Mouse (Mus musculus): ENCODE results near the gene Smarcd3. TPM values are rescaled to one million over a fixed set of nuclear protein-coding genes. Genes with fewer than 3 reads are reported as not detected.
A peak's percentile ranks its signal among the peaks of the same experiment; 100 is the strongest.

The Smarcd3 gene
- polyA plus RNA-seq, 1 experiment from 2014 or later = 34.3 TPM

DNA sequence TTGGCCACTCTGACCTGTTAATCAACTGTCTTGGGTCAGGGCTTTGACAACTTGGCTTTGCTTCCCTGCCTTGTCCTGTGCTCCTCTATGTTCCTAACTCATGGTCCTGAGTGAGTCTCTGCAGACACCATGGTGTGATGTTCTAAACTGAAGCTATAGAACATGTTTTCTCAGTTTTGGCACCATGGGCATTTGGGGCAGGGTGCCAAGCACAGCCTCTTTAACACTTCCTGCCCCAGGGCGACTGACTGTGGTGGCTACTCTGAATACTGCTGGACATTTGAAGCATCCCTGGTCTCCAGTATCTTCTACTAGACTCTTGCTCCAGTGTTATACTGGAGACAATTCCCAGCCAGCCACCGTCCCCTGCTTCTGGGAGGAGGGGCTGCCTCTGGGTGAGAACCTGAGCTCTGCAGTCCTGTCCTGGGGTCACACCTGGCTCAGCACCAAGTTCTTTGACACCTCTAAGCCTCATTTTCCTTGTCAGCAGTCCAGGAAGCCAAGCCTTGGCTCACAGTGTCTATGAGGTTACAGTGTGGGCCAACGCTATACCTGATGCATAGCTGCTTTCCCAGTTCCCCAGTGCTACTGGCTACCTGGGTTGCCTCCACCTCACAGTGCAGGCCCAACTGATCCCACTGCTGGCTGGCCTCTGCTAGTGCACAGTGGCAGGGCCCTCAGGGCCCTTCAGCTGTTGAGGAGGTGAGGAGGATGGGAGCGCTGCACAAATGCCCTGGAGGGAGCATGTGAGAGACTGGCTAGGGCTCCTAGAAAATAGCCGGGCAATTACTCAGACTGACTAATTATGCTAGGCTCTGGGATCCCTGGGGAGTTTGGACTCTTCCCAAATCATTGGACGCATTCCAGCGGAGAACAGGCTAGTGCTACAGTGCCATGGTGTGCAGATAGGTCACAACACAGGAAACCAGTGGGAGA, 12.6 kb downstream of the Smarcd3 start:
- no peak overlapping the region for H3K4me3 ChIP-seq
- H3K4me1 ChIP-seq = peaks cover 17% of the 10 kb centered on the region
- 66% methylated on average over 7 of the region's 7 CpGs for WGBS
- no peaks in the 10 kb centered on the region for H3K9me3 ChIP-seq (replicated peaks)
- no peak overlapping the region for H3K27ac ChIP-seq
- H3K36me3 ChIP-seq = no peaks in the 10 kb centered on the region
- no peak for DNase-seq (ENCODE audit: low spot score)
- H3K27me3 ChIP-seq (ENCODE audit: low read depth, poor library complexity, severe bottlenecking) = peaks cover 30% of the 10 kb centered on the region

DNA sequence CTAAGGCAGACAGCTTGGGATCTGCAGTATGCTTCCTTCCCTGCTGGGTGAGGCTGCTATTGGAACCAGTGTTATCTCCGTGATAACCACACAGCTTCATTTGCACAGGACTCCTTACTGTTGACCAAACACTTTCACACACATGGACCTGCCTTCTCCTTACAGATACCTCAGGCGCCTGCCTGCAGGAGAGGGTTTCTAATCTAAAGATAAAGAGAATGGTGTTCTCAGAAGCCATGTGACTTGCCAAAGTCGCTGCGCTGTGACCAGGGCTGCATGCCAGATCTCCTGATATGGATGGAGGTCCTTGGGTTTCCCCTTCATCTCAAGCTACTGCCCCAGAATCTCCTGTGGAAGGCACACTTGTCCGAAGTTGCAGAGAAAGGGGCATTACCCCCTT, 14.8 kb downstream of the Smarcd3 start:
- Histone ChIP-seq H3K36me3 (no peaks in the 10 kb centered on the region), H3K4me3 (no peak overlapping the region), H3K27ac (no peak overlapping the region), H3K9me3 (replicated peaks) (no peaks in the 10 kb centered on the region), H3K4me1 (peaks cover 40% of the 10 kb centered on the region), H3K27me3 (ENCODE audit: low read depth, poor library complexity, severe bottlenecking) (peaks cover 26% of the 10 kb centered on the region)
- 30% methylated on average over 5 of the region's 5 CpGs for WGBS
- DNase-seq (ENCODE audit: low spot score) = no peak

DNA sequence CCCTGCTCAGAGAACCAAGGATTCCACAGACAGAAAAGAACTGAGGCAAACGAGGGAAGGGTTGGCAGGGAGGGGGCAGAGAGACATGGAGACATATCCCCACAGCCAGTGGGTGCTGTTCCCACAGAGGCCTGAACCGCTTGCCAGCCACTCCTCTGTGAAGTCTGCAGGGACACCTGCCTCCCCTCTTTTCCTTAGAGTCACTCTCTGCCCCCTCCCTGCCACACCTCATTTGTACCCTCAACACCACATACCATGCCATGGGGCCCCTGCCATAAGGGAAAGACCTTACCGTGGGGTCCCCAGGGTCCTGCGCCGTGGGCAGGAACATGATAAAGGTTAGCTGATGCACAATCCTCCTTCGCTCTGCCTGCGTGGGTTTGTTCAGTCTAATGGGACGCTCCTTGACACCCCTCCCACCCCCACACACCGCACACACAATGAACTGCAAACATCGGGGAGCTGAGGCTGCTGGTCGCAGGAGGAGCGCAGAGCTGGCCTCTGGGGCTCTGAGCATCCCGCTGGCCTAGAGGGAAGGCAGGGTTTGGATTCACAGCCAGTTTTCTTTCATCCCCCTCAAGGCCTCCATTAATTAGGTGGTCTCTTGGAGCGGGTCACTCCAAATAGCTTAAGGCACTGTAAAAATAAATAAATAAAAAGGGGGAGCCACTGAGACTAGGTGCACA, 18.1 kb downstream of the Smarcd3 start:
- 26% methylated on average over 14 of the region's 14 CpGs for WGBS
- Histone ChIP-seq H3K4me1 (peaks cover 60% of the 10 kb centered on the region), H3K4me3 (peak overlapping the region; percentile 60), H3K27ac (peak overlapping the region; percentile 97), H3K27me3 (ENCODE audit: low read depth, poor library complexity, severe bottlenecking) (peaks cover 29% of the 10 kb centered on the region), H3K9me3 (replicated peaks) (no peaks in the 10 kb centered on the region), H3K36me3 (no peaks in the 10 kb centered on the region)
- no peak for DNase-seq (ENCODE audit: low spot score)

DNA sequence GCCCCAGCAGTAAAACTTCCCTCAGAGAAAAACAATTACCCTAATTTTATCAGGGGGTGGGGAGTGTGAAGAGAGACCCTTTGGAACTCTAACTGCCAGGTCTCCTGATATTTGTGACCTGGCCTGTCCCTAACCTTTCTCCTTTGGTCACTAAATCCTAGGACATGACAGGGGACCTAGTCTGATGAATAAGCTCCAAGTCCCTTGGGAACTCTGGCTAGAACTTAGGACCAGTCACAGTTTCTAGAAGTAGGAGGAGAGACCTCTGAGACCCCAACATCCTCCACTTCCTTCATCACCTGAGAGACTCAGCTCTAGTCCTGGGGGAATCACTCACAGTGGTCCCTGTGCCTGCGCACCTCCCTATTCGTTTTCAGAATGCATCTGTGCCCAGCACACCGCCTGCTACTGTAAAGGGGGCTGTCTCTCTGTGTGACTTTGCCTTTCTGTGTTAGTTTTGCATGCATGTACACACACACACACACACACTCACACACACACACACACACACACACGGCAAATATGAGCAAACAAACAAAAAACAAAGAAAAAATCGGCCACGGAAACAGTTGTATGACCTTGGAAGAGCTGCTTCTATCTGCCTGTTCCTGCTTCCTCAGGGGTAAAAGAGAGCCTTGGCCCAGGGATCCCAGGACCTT, 18.8 kb downstream of the Smarcd3 start:
- DNase-seq (ENCODE audit: low spot score) = no peak
- 10% methylated on average over 6 of the region's 6 CpGs for WGBS
- Histone ChIP-seq H3K4me3 (peak overlapping the region; percentile 60), H3K27ac (peak overlapping the region; percentile 97), H3K4me1 (peaks cover 67% of the 10 kb centered on the region), H3K36me3 (no peaks in the 10 kb centered on the region), H3K27me3 (ENCODE audit: low read depth, poor library complexity, severe bottlenecking) (peaks cover 36% of the 10 kb centered on the region), H3K9me3 (replicated peaks) (no peaks in the 10 kb centered on the region)

DNA sequence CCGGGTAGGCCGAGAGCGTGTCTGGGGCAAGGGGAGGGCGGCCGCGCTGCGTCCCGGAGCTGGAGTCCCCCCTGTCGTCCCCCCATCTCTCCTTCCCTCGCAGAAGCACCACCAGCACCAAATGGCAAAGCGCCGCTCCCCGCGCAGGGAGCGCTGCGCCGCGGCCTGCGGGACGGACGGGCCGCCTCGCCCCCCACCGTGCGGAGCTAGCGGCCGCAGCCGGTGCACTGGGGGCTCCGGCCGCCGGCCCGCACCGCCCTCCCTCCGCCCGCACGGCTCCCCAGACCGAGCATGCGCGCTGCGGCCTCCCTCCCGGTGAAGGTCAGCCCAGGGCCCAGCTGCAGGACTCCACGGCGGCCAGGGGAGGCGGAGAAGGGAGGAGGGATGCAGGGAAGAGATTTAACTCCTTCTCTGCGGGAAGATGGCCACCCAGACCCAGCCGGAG, 19.5 kb downstream of the Smarcd3 start:
- no peaks in the 10 kb centered on the region for H3K9me3 ChIP-seq (replicated peaks)
- H3K4me1 ChIP-seq = peaks cover 71% of the 10 kb centered on the region
- H3K27ac ChIP-seq = peak overlapping the region; percentile 97
- peaks cover 42% of the 10 kb centered on the region for H3K27me3 ChIP-seq (ENCODE audit: low read depth, poor library complexity, severe bottlenecking)
- H3K4me3 ChIP-seq = peak overlapping the region; percentile 60
- DNase-seq (ENCODE audit: low spot score) = peak; percentile 95
- WGBS = under 1% methylated on average over 46 of the region's 46 CpGs
- H3K36me3 ChIP-seq = no peaks in the 10 kb centered on the region

DNA sequence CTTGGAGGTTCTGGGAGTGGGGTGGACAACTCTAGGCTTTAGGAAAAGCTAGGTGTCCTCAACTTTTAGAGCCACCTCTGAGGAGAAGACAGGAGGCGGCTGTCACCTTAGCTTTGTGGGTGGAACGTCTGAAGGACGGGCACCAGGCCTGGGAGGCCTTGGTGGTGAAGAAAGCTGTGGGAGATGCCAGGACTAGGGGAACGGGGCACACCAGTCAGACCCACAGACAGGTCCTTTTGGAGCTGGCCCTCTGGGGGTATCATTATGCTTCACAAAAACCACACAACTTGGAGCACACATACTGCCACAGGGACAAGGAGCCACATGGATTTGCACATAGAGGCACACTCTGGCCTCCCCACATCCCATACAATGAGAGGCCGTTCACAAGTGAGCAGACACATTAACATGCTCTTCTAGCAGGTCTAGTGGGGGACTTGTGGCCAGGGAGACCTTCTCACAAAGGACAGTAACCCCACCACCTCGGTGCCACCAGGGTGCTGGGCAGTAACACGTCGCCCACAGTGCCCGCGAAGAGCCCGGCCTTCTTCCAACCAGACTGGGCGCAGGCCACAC, 20.0 kb downstream of the Smarcd3 start:
- H3K9me3 ChIP-seq (replicated peaks) = no peaks in the 10 kb centered on the region
- peak overlapping the region; percentile 97 for H3K27ac ChIP-seq
- H3K27me3 ChIP-seq (ENCODE audit: low read depth, poor library complexity, severe bottlenecking) = peaks cover 42% of the 10 kb centered on the region
- H3K4me1 ChIP-seq = peaks cover 76% of the 10 kb centered on the region
- peak overlapping the region; percentile 60 for H3K4me3 ChIP-seq
- no peaks in the 10 kb centered on the region for H3K36me3 ChIP-seq
- WGBS = 22% methylated on average over 12 of the region's 12 CpGs
- DNase-seq (ENCODE audit: low spot score) = no peak

DNA sequence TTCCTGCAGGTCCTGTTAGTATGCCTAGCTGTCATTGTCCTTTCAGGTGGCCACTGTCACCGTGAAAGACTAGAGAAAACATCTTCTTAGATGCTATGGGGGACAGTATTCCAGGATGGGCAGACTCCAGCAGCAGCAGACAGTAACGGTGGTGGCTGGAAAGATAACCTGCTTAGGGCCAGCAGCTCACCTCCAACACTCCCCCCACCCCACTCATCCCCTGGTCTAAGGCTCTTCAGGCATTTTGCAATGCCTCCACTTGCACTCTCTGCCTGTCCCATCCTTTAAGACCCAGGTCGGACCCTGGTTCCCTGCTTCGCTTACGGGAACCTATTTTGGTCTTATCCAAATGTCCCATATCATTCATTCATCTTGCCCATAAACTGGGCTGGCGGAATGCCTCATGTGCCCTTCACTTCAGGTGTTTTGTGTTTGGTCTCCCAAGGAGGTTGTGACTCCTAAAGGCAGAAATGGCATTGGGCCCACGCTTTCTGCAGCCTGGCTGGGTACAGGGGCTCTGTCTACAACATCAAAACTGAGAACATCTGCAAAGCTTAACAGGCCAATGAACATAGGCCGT, 20.7 kb downstream of the Smarcd3 start:
- Histone ChIP-seq H3K4me3 (peak overlapping the region; percentile 65), H3K9me3 (replicated peaks) (no peaks in the 10 kb centered on the region), H3K27me3 (ENCODE audit: low read depth, poor library complexity, severe bottlenecking) (peaks cover 42% of the 10 kb centered on the region), H3K36me3 (no peaks in the 10 kb centered on the region), H3K27ac (peak overlapping the region; percentile 97), H3K4me1 (peaks cover 82% of the 10 kb centered on the region)
- 52% methylated on average over 8 of the region's 8 CpGs for WGBS
- DNase-seq (ENCODE audit: low spot score) = no peak

DNA sequence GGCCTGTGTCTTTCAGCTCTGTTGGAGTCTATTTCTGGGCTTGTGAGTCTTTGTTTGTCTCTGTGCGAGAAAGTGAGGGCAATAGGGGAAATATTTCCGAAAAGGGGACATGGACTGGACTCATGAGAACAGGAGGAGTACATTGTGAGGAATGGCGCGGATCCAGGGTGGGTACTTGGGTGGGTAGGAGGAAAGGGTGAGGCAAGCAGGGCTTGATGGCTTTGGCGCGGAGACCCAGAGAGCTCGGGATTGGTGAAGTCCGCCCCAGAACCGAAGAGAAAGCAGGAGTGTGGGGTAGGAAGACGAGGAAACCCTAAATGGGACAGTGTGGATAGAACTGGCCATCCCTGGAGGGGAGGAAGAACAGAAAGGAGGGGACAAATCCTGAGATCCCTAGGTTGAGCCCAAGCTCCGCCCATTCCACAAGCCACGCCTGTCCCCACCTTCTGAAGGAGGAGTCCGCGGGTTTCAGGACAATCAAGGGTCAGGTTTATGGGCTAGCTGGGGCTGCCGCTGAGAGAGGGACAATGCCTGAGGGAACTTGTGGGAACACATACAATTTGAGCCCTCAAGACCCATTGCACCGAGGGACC, 21.4 kb downstream of the Smarcd3 start:
- H3K4me3 ChIP-seq = peak overlapping the region; percentile 65
- DNase-seq (ENCODE audit: low spot score) = peak; percentile 79
- peaks cover 89% of the 10 kb centered on the region for H3K4me1 ChIP-seq
- peak overlapping the region; percentile 97 for H3K27ac ChIP-seq
- H3K9me3 ChIP-seq (replicated peaks) = no peaks in the 10 kb centered on the region
- 1% methylated on average over 16 of the region's 16 CpGs for WGBS
- H3K27me3 ChIP-seq (ENCODE audit: low read depth, poor library complexity, severe bottlenecking) = peaks cover 42% of the 10 kb centered on the region
- H3K36me3 ChIP-seq = no peaks in the 10 kb centered on the region

DNA sequence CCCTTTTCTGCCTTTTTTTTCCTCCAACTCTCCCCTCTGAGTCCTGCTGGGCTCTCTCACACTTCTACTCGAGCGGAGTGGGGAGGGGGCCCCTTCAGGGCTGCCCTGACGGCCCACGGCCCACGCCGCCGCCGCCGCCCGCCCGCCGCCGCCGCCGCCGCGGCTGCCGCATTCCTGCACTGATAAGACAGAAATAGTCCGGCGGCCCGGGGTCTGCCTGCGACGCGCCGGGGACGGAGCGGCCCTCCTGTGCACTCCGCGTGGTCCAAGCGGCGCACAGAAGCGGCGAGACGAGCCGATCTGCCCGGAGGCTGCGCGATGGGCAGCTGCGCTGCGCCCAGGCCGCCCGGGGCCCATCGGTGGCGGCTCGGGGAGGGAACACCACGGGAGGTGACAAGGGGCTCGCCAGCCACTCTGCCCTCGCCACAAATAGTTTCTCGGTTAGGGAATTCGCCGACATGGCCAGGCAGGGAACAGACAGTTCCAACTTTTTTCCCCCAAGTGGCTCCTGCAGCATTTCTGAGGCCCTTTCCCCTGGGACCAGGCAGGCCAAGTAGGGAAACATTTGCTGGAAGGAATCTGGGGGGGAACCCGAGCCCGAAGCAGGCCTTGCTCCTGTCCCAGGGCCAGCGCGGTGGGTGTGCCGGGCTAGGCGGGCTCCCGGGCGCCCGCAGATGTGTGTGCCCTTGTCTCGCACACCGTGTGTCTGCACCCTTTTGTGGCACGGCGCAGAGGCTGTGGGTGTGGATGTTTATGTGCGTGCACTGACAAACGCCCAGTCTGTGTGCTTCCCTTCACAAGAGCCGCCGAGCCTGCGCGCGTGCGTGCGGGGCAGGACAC, 22.1 kb downstream of the Smarcd3 start:
- Histone ChIP-seq H3K27ac (peak overlapping the region; percentile 97), H3K27me3 (ENCODE audit: low read depth, poor library complexity, severe bottlenecking) (peaks cover 40% of the 10 kb centered on the region), H3K36me3 (no peaks in the 10 kb centered on the region), H3K9me3 (replicated peaks) (no peaks in the 10 kb centered on the region), H3K4me3 (peak overlapping the region; percentile 65), H3K4me1 (peaks cover 94% of the 10 kb centered on the region)
- WGBS = under 1% methylated on average over 73 of the region's 73 CpGs
- DNase-seq (ENCODE audit: low spot score) = peak; percentile 84

DNA sequence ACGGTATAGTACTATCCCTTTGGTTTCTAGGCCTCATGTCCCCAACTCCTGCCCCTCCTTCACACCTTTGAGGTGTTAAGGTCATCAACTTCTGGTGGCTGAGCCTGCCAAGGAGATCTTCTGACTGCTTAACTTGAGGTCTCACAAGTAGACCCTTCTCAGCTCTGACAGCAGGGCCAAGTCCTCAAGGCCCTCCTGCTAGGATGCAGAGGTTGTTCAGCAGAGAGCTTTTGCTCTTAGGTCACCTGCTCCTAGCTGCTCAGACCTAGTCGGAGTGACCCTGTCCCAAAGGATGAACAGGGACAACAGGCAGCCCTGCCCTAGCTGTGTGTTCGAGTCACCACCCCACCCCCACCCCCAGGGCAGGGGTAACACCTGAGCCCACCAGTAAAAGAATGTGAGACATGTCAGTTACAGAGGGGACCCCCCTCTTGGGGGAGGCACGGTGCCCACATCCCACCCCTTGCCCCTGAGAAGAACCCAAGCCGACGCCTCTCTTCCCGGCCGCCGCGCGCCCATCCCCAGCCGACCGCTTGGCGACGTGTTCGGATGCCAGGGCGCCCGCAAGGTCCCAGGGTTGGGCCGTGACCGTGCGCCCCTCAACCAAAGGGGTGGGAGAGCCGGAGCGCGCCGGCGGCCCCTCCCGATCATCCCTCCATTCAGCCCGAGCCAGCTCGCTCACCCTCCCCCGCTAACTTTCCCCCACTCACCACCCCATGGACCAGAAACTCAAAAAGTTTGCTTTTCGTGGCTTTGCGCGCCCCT, 23.0 kb downstream of the Smarcd3 start:
- under 1% methylated on average over 33 of the region's 33 CpGs for WGBS
- H3K27me3 ChIP-seq (ENCODE audit: low read depth, poor library complexity, severe bottlenecking) = peaks cover 47% of the 10 kb centered on the region
- peak; percentile 67 for DNase-seq (ENCODE audit: low spot score)
- H3K9me3 ChIP-seq (replicated peaks) = no peaks in the 10 kb centered on the region
- peak overlapping the region; percentile 97 for H3K27ac ChIP-seq
- H3K4me1 ChIP-seq = peaks cover 94% of the 10 kb centered on the region
- peak overlapping the region; percentile 65 for H3K4me3 ChIP-seq
- no peaks in the 10 kb centered on the region for H3K36me3 ChIP-seq

DNA sequence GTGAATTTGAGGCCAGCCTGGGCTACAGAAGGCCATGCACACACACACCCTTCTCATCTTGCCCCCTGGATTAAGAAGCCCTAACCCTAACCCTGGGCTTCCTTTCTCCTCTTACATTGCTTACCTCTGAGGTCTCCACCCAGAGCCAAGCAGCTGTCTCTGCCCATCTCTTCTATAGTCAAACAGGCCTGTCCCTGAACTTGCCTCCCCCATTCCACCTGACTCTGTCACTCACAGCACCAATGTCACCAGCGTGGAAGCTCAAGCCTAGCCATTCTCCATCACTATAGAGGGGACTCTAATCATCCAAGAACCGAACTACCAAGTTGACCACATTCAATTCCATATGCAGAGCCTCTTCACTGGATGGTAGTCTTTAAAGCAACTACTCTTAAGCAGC, 24.0 kb downstream of the Smarcd3 start:
- H3K27me3 ChIP-seq (ENCODE audit: low read depth, poor library complexity, severe bottlenecking) = peaks cover 55% of the 10 kb centered on the region
- peaks cover 85% of the 10 kb centered on the region for H3K4me1 ChIP-seq
- H3K9me3 ChIP-seq (replicated peaks) = no peaks in the 10 kb centered on the region
- no peak for DNase-seq (ENCODE audit: low spot score)
- H3K4me3 ChIP-seq = peak overlapping the region; percentile 65
- 69% methylated on average over 2 of the region's 2 CpGs for WGBS
- H3K27ac ChIP-seq = no peak overlapping the region
- peaks cover 7% of the 10 kb centered on the region for H3K36me3 ChIP-seq
